Mouse (Mus musculus) CH12.LX (cell line): ENCODE measurements at regions not wholly inside any gene's neighbourhood (a gene's known extent, or its start where the extent isn't known, plus 50 kb on each side); places are given as distances from the start of the nearest gene placed in this dataset.

Source experiments
- BHLHE40 ChIP-seq: IDR thresholded peaks from 2 replicates; pipeline ENCODE4 v1.6.1; 2011; ENCODE audit warnings: mild to moderate bottlenecking, low read depth, low read length, improper control_type of control experiment
- CTCF ChIP-seq, 2 experiments: IDR thresholded peaks in 1 of 2; conservative IDR thresholded peaks in 1 of 2; 2 replicates each; pipeline ENCODE4 v1.5.1; 2011 to 2012; ENCODE audit warnings: low read depth in 2 of 2, low read length in 2 of 2, improper control_type of control experiment in 1 of 2, inconsistent platforms in 1 of 2, mild to moderate bottlenecking in 1 of 2, moderate library complexity in 1 of 2
- SIN3A ChIP-seq: IDR thresholded peaks from 2 replicates; pipeline ENCODE4 v1.6.1; 2012; ENCODE audit warnings: low read length, improper control_type of control experiment, inconsistent platforms
- TCF12 ChIP-seq: IDR thresholded peaks from 2 replicates; pipeline ENCODE4 v1.6.1; 2014; ENCODE audit warnings: low read depth, mild to moderate bottlenecking, inconsistent platforms, low read length, improper control_type of control experiment

DNA sequence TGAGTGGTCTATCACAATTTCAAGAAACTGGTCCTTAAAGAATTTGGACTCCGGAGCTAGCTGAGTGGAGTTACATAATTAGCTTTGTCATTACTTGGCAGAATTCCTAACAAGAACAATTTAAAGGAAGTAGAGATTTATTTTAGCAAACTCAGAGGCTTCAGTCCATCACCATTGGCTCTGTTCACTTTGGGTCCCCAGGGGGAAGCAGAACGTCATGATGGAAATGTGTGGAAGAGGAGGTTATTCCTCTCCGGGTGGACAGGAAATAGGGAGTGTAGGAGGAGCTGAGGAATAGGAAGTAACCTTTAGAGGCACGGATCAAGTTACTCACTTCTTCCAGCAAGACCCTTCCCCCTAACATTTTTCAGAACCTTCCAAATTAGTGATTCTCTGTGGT lies 83.3 kb upstream of the Serpine2 start:
- TF ChIP-seq TCF12 = no peak
- TF ChIP-seq BHLHE40 = no peak
- no peak for TF ChIP-seq CTCF (conservative IDR thresholded peaks at IDR 0.05 in 1 of 2, IDR thresholded peaks at IDR 0.05 in 1 of 2; ENCODE audit: low read depth in 2 of 2, low read length in 2 of 2)
- no peak for TF ChIP-seq SIN3A
